Mouse (Mus musculus) B cell, adult 67 days (primary cell): ENCODE results near the gene Eftud2. TPM values are rescaled to one million over a fixed set of nuclear protein-coding genes. Genes with fewer than 3 reads are reported as not detected.

Experiments
- total RNA-seq, 2 experiments: library from RNA; stranded (reverse); gene quantifications; 4 replicates each; pipeline ENCODE4 v1.2.4; 2023

The Eftud2 gene
- total RNA-seq: 100 to 1,000 TPM; 128 to 132 TPM

GRCm38 (mm10) chr11:102880585-102881313, at the start of gene Eftud2, which contains the start of gene Ccdc103:
Gene Eftud2 (minus strand): TSS chr11:102880985.
Gene Ccdc103 (plus strand): TSS chr11:102881204.

GRCm38 (mm10) chr11:102924557-102925350, 44.0 kb upstream of the Eftud2 start, which contains the start of gene Kif18b:
Gene Kif18b (minus strand): TSS chr11:102925124.

GRCm38 (mm10) chr11:102900763-102901162, 20.0 kb upstream of the Eftud2 start, which contains the start of gene Gfap:
Gene Gfap (minus strand): TSS chr11:102900912.

GRCm38 (mm10) chr11:102884616-102885219, 3.9 kb upstream of the Eftud2 start, which contains the start of gene Fam187a:
Gene Fam187a (plus strand): TSS chr11:102885169.

GRCm38 (mm10) chr11:102835549-102835948, 45.2 kb downstream of the Eftud2 start, which contains the start of gene Higd1b:
Gene Higd1b (plus strand): TSS chr11:102835849.

GRCm38 (mm10) chr11:102819021-102819782, 61.6 kb downstream of the Eftud2 start, which contains the start of gene Gjc1:
Gene Gjc1 (minus strand): TSS chr11:102819700.

Other genes starting within 250 kb of the Eftud2 start
- gene Meioc, start 217.3 kb downstream of the Eftud2 start, total RNA-seq: not detected
- gene Ccdc43, start 183.2 kb downstream of the Eftud2 start, total RNA-seq: 10 to 100 TPM; 24.4 to 25.1 TPM
- under 1 TPM in 1 of 2 experiments, not detected in 1; 0.52 TPM for gene Adam11, start 119.5 kb downstream of the Eftud2 start, total RNA-seq
- gene Gjc1, start 61.3 kb downstream of the Eftud2 start, total RNA-seq: not detected
- not detected for gene Higd1b, start 45.1 kb downstream of the Eftud2 start, total RNA-seq
- gene Ccdc103, start 219 bp upstream of the Eftud2 start, total RNA-seq: not detected
- gene Fam187a, start 4.2 kb upstream of the Eftud2 start, total RNA-seq: not detected
- not detected for gene Gfap, start 19.9 kb upstream of the Eftud2 start, total RNA-seq
- under 1 TPM; 0.21 to 0.84 TPM for gene Kif18b, start 44.1 kb upstream of the Eftud2 start, total RNA-seq
- not detected for gene C1ql1, start 65.7 kb upstream of the Eftud2 start, total RNA-seq
- 10 to 100 TPM; 55.5 to 61.3 TPM for gene Nmt1, start 147.2 kb upstream of the Eftud2 start, total RNA-seq
- 10 to 100 TPM; 15.0 to 20.2 TPM for gene Dcakd, start 147.3 kb upstream of the Eftud2 start, total RNA-seq
- gene Plcd3, start 220.7 kb upstream of the Eftud2 start, total RNA-seq: 1 to 10 TPM in 1 of 2 experiments, under 1 TPM in 1; 0.99 to 2.3 TPM
- gene Acbd4, start 220.7 kb upstream of the Eftud2 start, total RNA-seq: 10 to 100 TPM; 43.2 to 61.9 TPM
- gene Hexim1, start 235.2 kb upstream of the Eftud2 start, total RNA-seq: 10 to 100 TPM; 41.6 to 56.4 TPM